Mouse (Mus musculus): ENCODE results near the gene Negr1. TPM values are rescaled to one million over a fixed set of nuclear protein-coding genes. Genes with fewer than 3 reads are reported as not detected.

The Negr1 gene
- polyA plus RNA-seq, 1 experiment from 2014 or later: 61.9 TPM

- Histone ChIP-seq H3K27ac (replicated peaks; ENCODE audit: low read depth, low read length) (no peak overlapping the region), H3K27me3 (ENCODE audit: control insufficient read depth, insufficient read depth, low read length) (no peaks in the 10 kb centered on the region), H3K4me1 (ENCODE audit: control insufficient read depth, insufficient read depth, low read length) (peaks cover 4% of the 10 kb centered on the region; the same call in 1 of the 2 replicates), H3K4me2 (ENCODE audit: low read length) (no peak overlapping the region), H3K36me3 (ENCODE audit: control insufficient read depth, insufficient read depth, low read length) (no peaks in the 10 kb centered on the region), H3K9ac (replicated peaks; ENCODE audit: low read length) (no peak overlapping the region), H3K4me3 (replicated peaks; ENCODE audit: low read depth, low read length) (no peak overlapping the region), H3K9me3 (ENCODE audit: control insufficient read depth, low read length) (no peaks in the 10 kb centered on the region)
- 77% methylated on average over 2 of the region's 2 CpGs for WGBS
- DNase-seq (no peak), ATAC-seq (ENCODE audit: low FRiP score, low TSS enrichment) (no peak)
Measured at GRCm38 (mm10) chr3:156766171-156766845, 204.7 kb downstream of the Negr1 start.

GRCm38 (mm10) chr3:156771626-156772025, 210.0 kb downstream of the Negr1 start:
- peaks cover 7% of the 10 kb centered on the region; the same call in 1 of the 2 replicates for H3K4me1 ChIP-seq (ENCODE audit: control insufficient read depth, insufficient read depth, low read length)
- ATAC-seq (ENCODE audit: low FRiP score, low TSS enrichment) (0 out of 2 replicates have a peak, but pooled peaks have one; percentile 46), DNase-seq (no peak)
- 83% methylated on average over 2 of the region's 2 CpGs for WGBS
- H3K4me2 ChIP-seq (ENCODE audit: low read length): no peak overlapping the region
- no peaks in the 10 kb centered on the region for H3K36me3 ChIP-seq (ENCODE audit: control insufficient read depth, insufficient read depth, low read length)
- no peaks in the 10 kb centered on the region for H3K9me3 ChIP-seq (ENCODE audit: control insufficient read depth, low read length)
- no peak overlapping the region for H3K4me3 ChIP-seq (replicated peaks; ENCODE audit: low read depth, low read length)
- no peak overlapping the region for H3K27ac ChIP-seq (replicated peaks; ENCODE audit: low read depth, low read length)
- H3K9ac ChIP-seq (replicated peaks; ENCODE audit: low read length): no peak overlapping the region
- no peaks in the 10 kb centered on the region for H3K27me3 ChIP-seq (ENCODE audit: control insufficient read depth, insufficient read depth, low read length)

- H3K4me3 ChIP-seq (replicated peaks; ENCODE audit: low read depth, low read length): no peak overlapping the region
- peak; percentile 59 for DNase-seq
- no peaks in the 10 kb centered on the region for H3K36me3 ChIP-seq (ENCODE audit: control insufficient read depth, insufficient read depth, low read length)
- H3K4me2 ChIP-seq (ENCODE audit: low read length): no peak overlapping the region
- peaks cover 7% of the 10 kb centered on the region; the same call in 1 of the 2 replicates for H3K4me1 ChIP-seq (ENCODE audit: control insufficient read depth, insufficient read depth, low read length)
- 67% methylated on average over 1 of the region's 1 CpGs for WGBS
- no peaks in the 10 kb centered on the region for H3K9me3 ChIP-seq (ENCODE audit: control insufficient read depth, low read length)
- no peaks in the 10 kb centered on the region for H3K27me3 ChIP-seq (ENCODE audit: control insufficient read depth, insufficient read depth, low read length)
- ATAC-seq (ENCODE audit: low FRiP score, low TSS enrichment): peak; percentile 70; the same call in 1 of the 2 replicates
- H3K9ac ChIP-seq (replicated peaks; ENCODE audit: low read length): no peak overlapping the region
- no peak overlapping the region for H3K27ac ChIP-seq (replicated peaks; ENCODE audit: low read depth, low read length)
Measured at GRCm38 (mm10) chr3:156772057-156772456, 210.5 kb downstream of the Negr1 start.

- no peaks in the 10 kb centered on the region for H3K4me1 ChIP-seq (ENCODE audit: control insufficient read depth, insufficient read depth, low read length)
- H3K4me3 ChIP-seq (replicated peaks; ENCODE audit: low read depth, low read length): no peak overlapping the region
- H3K27me3 ChIP-seq (ENCODE audit: control insufficient read depth, insufficient read depth, low read length): no peaks in the 10 kb centered on the region
- no peak overlapping the region for H3K9ac ChIP-seq (replicated peaks; ENCODE audit: low read length)
- WGBS: 49% methylated on average over 1 of the region's 1 CpGs
- no peak for DNase-seq
- no peak overlapping the region for H3K4me2 ChIP-seq (ENCODE audit: low read length)
- no peaks in the 10 kb centered on the region for H3K9me3 ChIP-seq (ENCODE audit: control insufficient read depth, low read length)
- H3K36me3 ChIP-seq (ENCODE audit: control insufficient read depth, insufficient read depth, low read length): no peaks in the 10 kb centered on the region
- no peak overlapping the region for H3K27ac ChIP-seq (replicated peaks; ENCODE audit: low read depth, low read length)
- no peak for ATAC-seq (ENCODE audit: low FRiP score, low TSS enrichment)
Measured at GRCm38 (mm10) chr3:156784309-156784852, 222.8 kb downstream of the Negr1 start.

- no peaks in the 10 kb centered on the region for H3K27me3 ChIP-seq (ENCODE audit: control insufficient read depth, insufficient read depth, low read length)
- no peak for DNase-seq
- no peak overlapping the region for H3K9ac ChIP-seq (replicated peaks; ENCODE audit: low read length)
- no peak overlapping the region for H3K27ac ChIP-seq (replicated peaks; ENCODE audit: low read depth, low read length)
- H3K36me3 ChIP-seq (ENCODE audit: control insufficient read depth, insufficient read depth, low read length): no peaks in the 10 kb centered on the region
- no peak for ATAC-seq (ENCODE audit: low FRiP score, low TSS enrichment)
- no peak overlapping the region for H3K4me3 ChIP-seq (replicated peaks; ENCODE audit: low read depth, low read length)
- H3K4me2 ChIP-seq (ENCODE audit: low read length): no peak overlapping the region
- WGBS: 68% methylated on average over 1 of the region's 1 CpGs
- H3K4me1 ChIP-seq (ENCODE audit: control insufficient read depth, insufficient read depth, low read length): no peaks in the 10 kb centered on the region
- H3K9me3 ChIP-seq (ENCODE audit: control insufficient read depth, low read length): no peaks in the 10 kb centered on the region
Measured at GRCm38 (mm10) chr3:156786355-156786754, 224.8 kb downstream of the Negr1 start.

- Histone ChIP-seq H3K27me3 (ENCODE audit: control insufficient read depth, insufficient read depth, low read length) (no peaks in the 10 kb centered on the region), H3K9me3 (ENCODE audit: control insufficient read depth, low read length) (no peaks in the 10 kb centered on the region), H3K4me2 (ENCODE audit: low read length) (no peak overlapping the region), H3K9ac (replicated peaks; ENCODE audit: low read length) (no peak overlapping the region), H3K27ac (replicated peaks; ENCODE audit: low read depth, low read length) (no peak overlapping the region), H3K36me3 (ENCODE audit: control insufficient read depth, insufficient read depth, low read length) (no peaks in the 10 kb centered on the region), H3K4me1 (ENCODE audit: control insufficient read depth, insufficient read depth, low read length) (no peaks in the 10 kb centered on the region), H3K4me3 (replicated peaks; ENCODE audit: low read depth, low read length) (no peak overlapping the region)
- ATAC-seq (ENCODE audit: low FRiP score, low TSS enrichment): no peak
- no peak for DNase-seq
Measured at GRCm38 (mm10) chr3:156791234-156791633, 229.6 kb downstream of the Negr1 start.

- no peaks in the 10 kb centered on the region for H3K36me3 ChIP-seq (ENCODE audit: control insufficient read depth, insufficient read depth, low read length)
- H3K4me3 ChIP-seq (replicated peaks; ENCODE audit: low read depth, low read length): no peak overlapping the region
- no peak overlapping the region for H3K9ac ChIP-seq (replicated peaks; ENCODE audit: low read length)
- no peaks in the 10 kb centered on the region for H3K4me1 ChIP-seq (ENCODE audit: control insufficient read depth, insufficient read depth, low read length)
- DNase-seq (no peak), ATAC-seq (ENCODE audit: low FRiP score, low TSS enrichment) (no peak)
- H3K27me3 ChIP-seq (ENCODE audit: control insufficient read depth, insufficient read depth, low read length): no peaks in the 10 kb centered on the region
- no peak overlapping the region for H3K4me2 ChIP-seq (ENCODE audit: low read length)
- no peak overlapping the region for H3K27ac ChIP-seq (replicated peaks; ENCODE audit: low read depth, low read length)
- H3K9me3 ChIP-seq (ENCODE audit: control insufficient read depth, low read length): no peaks in the 10 kb centered on the region
- WGBS: 90% methylated on average over 7 of the region's 7 CpGs
Measured at GRCm38 (mm10) chr3:156792743-156793142, 231.1 kb downstream of the Negr1 start.

GRCm38 (mm10) chr3:156794091-156794490, 232.5 kb downstream of the Negr1 start:
- ATAC-seq (ENCODE audit: low FRiP score, low TSS enrichment): no peak
- DNase-seq: no peak
- no peaks in the 10 kb centered on the region for H3K4me1 ChIP-seq (ENCODE audit: control insufficient read depth, insufficient read depth, low read length)
- no peak overlapping the region for H3K9ac ChIP-seq (replicated peaks; ENCODE audit: low read length)
- no peak overlapping the region for H3K27ac ChIP-seq (replicated peaks; ENCODE audit: low read depth, low read length)
- no peak overlapping the region for H3K4me3 ChIP-seq (replicated peaks; ENCODE audit: low read depth, low read length)
- no peaks in the 10 kb centered on the region for H3K27me3 ChIP-seq (ENCODE audit: control insufficient read depth, insufficient read depth, low read length)
- H3K4me2 ChIP-seq (ENCODE audit: low read length): no peak overlapping the region
- no peaks in the 10 kb centered on the region for H3K36me3 ChIP-seq (ENCODE audit: control insufficient read depth, insufficient read depth, low read length)
- no peaks in the 10 kb centered on the region for H3K9me3 ChIP-seq (ENCODE audit: control insufficient read depth, low read length)
- 95% methylated on average over 4 of the region's 4 CpGs for WGBS

GRCm38 (mm10) chr3:156794610-156795009, 233.0 kb downstream of the Negr1 start:
- WGBS: 41% methylated on average over 2 of the region's 2 CpGs
- Histone ChIP-seq H3K27ac (replicated peaks; ENCODE audit: low read depth, low read length) (no peak overlapping the region), H3K4me3 (replicated peaks; ENCODE audit: low read depth, low read length) (no peak overlapping the region), H3K27me3 (ENCODE audit: control insufficient read depth, insufficient read depth, low read length) (no peaks in the 10 kb centered on the region), H3K9ac (replicated peaks; ENCODE audit: low read length) (no peak overlapping the region), H3K4me1 (ENCODE audit: control insufficient read depth, insufficient read depth, low read length) (no peaks in the 10 kb centered on the region), H3K36me3 (ENCODE audit: control insufficient read depth, insufficient read depth, low read length) (no peaks in the 10 kb centered on the region), H3K9me3 (ENCODE audit: control insufficient read depth, low read length) (no peaks in the 10 kb centered on the region), H3K4me2 (ENCODE audit: low read length) (no peak overlapping the region)
- ATAC-seq (ENCODE audit: low FRiP score, low TSS enrichment) (no peak), DNase-seq (no peak)
